ENCODE assay signal across 29 mouse cellular contexts in the genomic region with DNA sequence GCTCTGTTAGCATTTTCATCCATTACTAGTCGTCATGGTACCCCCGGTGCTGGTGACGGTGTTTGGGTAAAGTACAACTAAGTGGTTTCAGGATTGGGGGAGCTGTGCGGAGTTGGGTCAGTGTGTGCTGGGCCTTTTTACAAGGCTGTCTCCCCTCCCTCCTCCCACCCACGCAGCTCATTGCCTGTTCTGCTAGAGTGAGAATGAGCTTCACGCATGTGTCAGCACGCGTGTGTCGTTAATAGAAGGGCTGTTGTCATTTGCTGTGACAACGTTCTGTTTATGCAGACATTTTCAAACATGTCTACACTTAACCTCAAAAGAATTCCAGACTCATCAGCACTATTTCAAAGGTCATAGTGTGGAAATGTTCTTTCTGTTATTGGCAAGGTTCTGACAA.
DNase-seq lines count a peak whose midpoint lies in the region; ATAC-seq and TF ChIP-seq lines count a peak whose summit lies in the region.
"Had no signal": no experiment of that assay in that cellular context is flagged by ENCODE, and none has a peak within 500 bp of the region (broad histone marks: within the 10 kb centered on the region; RNA-seq: fewer than 3 reads in every experiment).

No protein-coding gene starts in this region.

- DNase-seq in layer of hippocampus, adult 9-11 months: peak; percentile 21
- DNase-seq in layer of hippocampus, postnatal 10 days (ENCODE audit: low spot score in 2 of 2): no peak
- no peak for DNase-seq in lung, adult 18-20 months
- DNase-seq in right cerebral cortex, adult 18-20 months: peak; percentile 31
- DNase-seq in right cerebral cortex, adult 2 months (ENCODE audit: low spot score in 2 of 2): no peak
- peak; percentile 16 for DNase-seq in brain, embryonic 14.5 days (ENCODE audit: low read depth)
- DNase-seq: adrenal gland, adult 2 months; adrenal gland, postnatal 10 days; adrenal gland, postnatal 25 days; B cell, adult 2 months; cerebellum, adult 11 months; cerebellum, adult 18-20 months; cerebellum, adult 8-10 months; cerebellum, adult 9-11 months; cerebellum, postnatal 14 days; cerebellum, postnatal 36 days; embryo, embryonic 11 days had no signal

- TF ChIP-seq POLR2A in brain, embryonic 14.5 days (IDR thresholded peaks at IDR 0.05; ENCODE audit: borderline replicate concordance, extremely low read depth, insufficient read depth, insufficient read length, poor library complexity, severe bottlenecking): no peak

- H3K9ac ChIP-seq in lung, embryonic 16.5 days (ENCODE audit: low read length): no peak overlapping the region
- H3K9ac ChIP-seq in midbrain, embryonic 13.5 days (replicated peaks): no peak overlapping the region
- H3K9ac ChIP-seq: embryonic facial prominence, embryonic 13.5 days; embryonic facial prominence, embryonic 15.5 days; forebrain, embryonic 12.5 days had no signal

- H3K27me3 ChIP-seq in lung, embryonic 16.5 days (ENCODE audit: control insufficient read depth, insufficient read depth, low read depth, low read length): no peaks in the 10 kb centered on the region
- no peaks in the 10 kb centered on the region for H3K27me3 ChIP-seq in midbrain, embryonic 13.5 days
- H3K27me3 ChIP-seq: CH12.LX; embryonic facial prominence, embryonic 13.5 days; embryonic facial prominence, embryonic 15.5 days; forebrain, embryonic 12.5 days had no signal

- peaks cover 13% of the 10 kb centered on the region for H3K36me3 ChIP-seq in lung, embryonic 16.5 days (ENCODE audit: control insufficient read depth, insufficient read depth, low read length)
- peaks cover 25% of the 10 kb centered on the region for H3K36me3 ChIP-seq in midbrain, embryonic 13.5 days
- H3K36me3 ChIP-seq: G1E had no signal

- 0 out of 2 replicates have a peak overlapping the region, but pooled peaks have one; percentile 18 for H3K27ac ChIP-seq in lung, embryonic 16.5 days (ENCODE audit: low read length)
- H3K27ac ChIP-seq in midbrain, embryonic 13.5 days: no peak overlapping the region
- H3K27ac ChIP-seq: embryonic facial prominence, embryonic 13.5 days; embryonic facial prominence, embryonic 15.5 days; forebrain, embryonic 10.5 days; forebrain, embryonic 12.5 days had no signal

- WGBS in lung, embryonic 16.5 days: 75% methylated on average over 10 of the region's 10 CpGs
- 94% methylated on average over 10 of the region's 10 CpGs for WGBS in midbrain, embryonic 13.5 days

- no peak for TF ChIP-seq CTCF in brain, embryonic 14.5 days (IDR thresholded peaks at IDR 0.05; ENCODE audit: borderline replicate concordance, extremely low read depth, insufficient read depth, insufficient read length)

- ATAC-seq in lung, embryonic 16.5 days (ENCODE audit: low read depth): no peak
- ATAC-seq in midbrain, embryonic 13.5 days: no peak
- ATAC-seq: CD4-positive, CD25-positive, alpha-beta regulatory T cell, adult 4 months; forebrain, embryonic 14.5 days; forebrain, embryonic 16.5 days had no signal

- H3K4me3 ChIP-seq in lung, embryonic 16.5 days (ENCODE audit: low read length): no peak overlapping the region
- H3K4me3 ChIP-seq in midbrain, embryonic 13.5 days (replicated peaks): no peak overlapping the region
- H3K4me3 ChIP-seq: embryonic facial prominence, embryonic 13.5 days; embryonic facial prominence, embryonic 15.5 days; erythroblast, embryonic 14.5 days; forebrain, embryonic 10.5 days; forebrain, embryonic 12.5 days had no signal

- H3K4me2 ChIP-seq in lung, embryonic 16.5 days (ENCODE audit: low read depth, low read length): no peak overlapping the region
- no peak overlapping the region for H3K4me2 ChIP-seq in midbrain, embryonic 13.5 days (replicated peaks)
- H3K4me2 ChIP-seq: embryonic facial prominence, embryonic 13.5 days; embryonic facial prominence, embryonic 15.5 days; forebrain, embryonic 12.5 days had no signal

- H3K4me1 ChIP-seq in lung, embryonic 16.5 days (replicated peaks; ENCODE audit: control insufficient read depth, insufficient read depth, low read length): 0 out of 2 replicates have a peak, but pooled peaks cover 3% of the 10 kb centered on the region
- H3K4me1 ChIP-seq in midbrain, embryonic 13.5 days (replicated peaks): no peaks in the 10 kb centered on the region
- H3K4me1 ChIP-seq: embryonic facial prominence, embryonic 13.5 days; forebrain, embryonic 10.5 days; forebrain, embryonic 12.5 days had no signal

- no peaks in the 10 kb centered on the region for H3K9me3 ChIP-seq in lung, embryonic 16.5 days (ENCODE audit: control insufficient read depth, low read length)
- H3K9me3 ChIP-seq in midbrain, embryonic 13.5 days: no peaks in the 10 kb centered on the region
- H3K9me3 ChIP-seq: embryonic facial prominence, embryonic 13.5 days; embryonic facial prominence, embryonic 15.5 days; forebrain, embryonic 10.5 days; forebrain, embryonic 12.5 days; G1E had no signal

Comparison
In these comparisons a context has a peak if more than half of its experiments do, and no peak if none do; other contexts are left out.
1. DNase-seq: peak in layer of hippocampus, adult 9-11 months (single experiment), right cerebral cortex, adult 18-20 months (single experiment) and brain, embryonic 14.5 days (single experiment); none in layer of hippocampus, postnatal 10 days (0 of 2), lung, adult 18-20 months (0 of 2) and right cerebral cortex, adult 2 months (0 of 2).